Mouse (Mus musculus) embryonic fibroblast, embryonic 13.5 days (primary cell): ENCODE data around the gene Ppp1r35.

Experiments used
- CTCF ChIP-seq: IDR thresholded peaks from 2 replicates; pipeline ENCODE4 v1.5.1; 2011; ENCODE audit warnings: mild to moderate bottlenecking, control low read depth, low read length, moderate library complexity, borderline replicate concordance; ENCODE audit not compliant: insufficient read depth
- POLR2A ChIP-seq: IDR thresholded peaks from 2 replicates; pipeline ENCODE4 v1.6.1; 2011; ENCODE audit warnings: low read depth, mild to moderate bottlenecking, control low read depth, low read length, moderate library complexity

DNA sequence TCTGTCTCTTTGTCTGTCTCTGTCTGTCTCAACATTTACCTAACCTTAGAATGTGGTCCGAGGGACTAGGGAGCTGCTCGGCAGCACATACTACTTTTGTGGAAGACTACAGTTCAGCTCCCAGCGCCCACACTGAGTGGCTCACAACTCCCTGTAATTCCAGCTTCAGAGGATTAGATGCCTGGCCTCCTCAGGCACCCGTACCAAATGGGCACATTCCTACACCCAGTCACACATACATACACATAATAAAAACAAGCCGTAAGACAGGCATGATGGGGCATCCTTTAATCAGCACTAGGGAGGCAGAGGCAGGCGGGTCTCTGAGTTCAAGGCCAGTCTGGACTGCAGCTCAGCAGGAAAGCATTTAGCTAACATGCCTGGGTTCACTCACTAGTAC, 35.8 kb upstream of the Ppp1r35 start:
- TF ChIP-seq CTCF (no peak), POLR2A (no peak)
